Mouse (Mus musculus) right cerebral cortex, postnatal 4 days (tissue): Measurements from ENCODE around the gene Mrpl46.

Experiments used
- DNase-seq: peaks from one replicate; pipeline ENCODE4 v3.0.0-alpha.2; 2022

The Mrpl46 gene

DNA sequence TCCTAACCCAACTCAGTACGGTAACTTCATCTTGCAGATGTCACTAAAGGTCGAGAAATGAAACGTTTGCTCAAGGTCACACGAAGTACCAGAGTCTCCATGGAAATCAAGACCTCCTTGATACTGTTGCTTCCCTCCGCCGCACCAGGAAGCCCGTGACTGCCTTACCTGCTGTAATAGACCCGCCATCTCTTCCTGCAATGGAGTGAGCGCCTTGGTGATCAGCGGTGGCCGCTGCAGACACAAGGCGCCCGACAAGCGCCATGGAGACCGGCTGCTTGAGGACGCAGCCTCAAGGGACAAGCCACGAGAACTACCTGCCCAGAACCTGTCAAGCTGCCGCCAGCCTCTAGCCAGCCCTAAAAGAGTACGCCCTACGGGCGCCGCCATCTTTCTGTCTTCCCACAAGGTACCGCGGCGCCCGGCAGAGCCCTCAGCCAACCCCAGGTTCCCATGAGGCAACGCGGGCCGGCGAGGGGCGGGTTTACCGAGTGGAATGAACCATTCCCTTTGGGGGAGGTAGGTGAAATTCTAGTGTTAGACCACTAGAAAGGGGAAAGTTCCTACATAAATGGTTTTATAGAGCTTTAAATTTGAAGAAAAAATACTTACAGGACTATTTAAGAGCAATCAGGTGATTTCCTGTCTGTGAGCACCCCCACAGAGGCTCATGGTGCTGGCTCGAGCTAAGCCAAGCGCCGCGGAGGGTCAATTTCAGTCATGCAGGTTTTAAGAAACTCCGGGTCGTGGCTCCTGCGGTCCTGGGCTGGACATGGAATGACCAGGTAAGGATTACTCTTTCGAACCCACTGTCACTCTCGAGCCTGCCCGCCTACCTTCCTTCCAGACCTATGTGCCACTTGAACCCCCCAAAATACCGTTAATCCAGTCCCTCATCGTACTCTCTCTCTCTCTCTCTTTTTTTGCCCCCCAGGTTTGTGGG is at the start of gene Mrpl46, which contains the start of gene Mrps11:
Gene Mrpl46, minus strand, starts transcription at position 893 of the 943 bp plus-strand sequence.
Gene Mrps11, plus strand, starts transcription at position 481 of the 943 bp plus-strand sequence.
- peak; percentile 86 for DNase-seq

- no peak for DNase-seq
Observed at GRCm38 (mm10) chr7:78827749-78828362, 44.5 kb upstream of the Mrpl46 start.

GRCm38 (mm10) chr7:78826682-78827385 is 43.5 kb upstream of the Mrpl46 start:
- DNase-seq = peak; percentile 5

DNA sequence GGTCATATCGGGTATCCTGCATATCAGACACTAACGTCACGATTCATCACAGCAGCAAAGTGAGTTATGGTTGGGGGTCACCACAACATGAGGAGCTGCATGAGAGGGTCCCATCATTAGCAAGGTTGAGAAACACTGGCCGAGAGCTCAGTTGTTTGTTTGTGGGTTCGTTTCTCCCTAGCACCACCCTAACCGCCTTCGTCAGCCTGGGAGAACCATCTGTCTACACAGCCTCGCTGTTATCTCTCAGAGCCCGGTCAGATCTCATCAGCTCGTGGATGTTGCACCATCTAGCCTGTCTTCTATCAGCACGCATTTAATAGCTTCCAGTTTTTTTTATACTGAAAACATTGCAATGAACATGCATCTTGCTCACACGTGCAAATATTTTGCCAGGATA is 35.0 kb upstream of the Mrpl46 start:
- DNase-seq = no peak

GRCm38 (mm10) chr7:78814766-78815165 is 31.4 kb upstream of the Mrpl46 start:
- DNase-seq = no peak

DNA sequence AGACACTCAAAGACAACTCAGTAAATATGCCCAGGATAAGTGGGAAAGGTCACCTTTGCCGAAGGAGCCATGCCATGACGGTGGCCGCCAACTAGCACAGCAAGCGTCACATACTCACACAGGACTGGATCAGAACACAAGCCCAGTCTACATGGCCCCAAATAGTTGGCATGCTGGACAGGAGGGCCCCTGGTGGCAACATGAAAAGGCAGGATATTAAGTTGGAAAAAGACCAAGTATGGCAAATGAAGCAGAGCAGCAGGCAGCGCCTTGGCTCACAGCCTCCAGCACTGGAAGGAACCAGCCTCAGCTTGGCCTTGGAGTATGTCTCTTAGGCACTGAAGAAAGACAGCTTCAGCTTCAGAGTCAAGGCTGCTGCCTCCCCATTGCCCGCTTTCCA is 30.5 kb upstream of the Mrpl46 start:
- DNase-seq = no peak

DNA sequence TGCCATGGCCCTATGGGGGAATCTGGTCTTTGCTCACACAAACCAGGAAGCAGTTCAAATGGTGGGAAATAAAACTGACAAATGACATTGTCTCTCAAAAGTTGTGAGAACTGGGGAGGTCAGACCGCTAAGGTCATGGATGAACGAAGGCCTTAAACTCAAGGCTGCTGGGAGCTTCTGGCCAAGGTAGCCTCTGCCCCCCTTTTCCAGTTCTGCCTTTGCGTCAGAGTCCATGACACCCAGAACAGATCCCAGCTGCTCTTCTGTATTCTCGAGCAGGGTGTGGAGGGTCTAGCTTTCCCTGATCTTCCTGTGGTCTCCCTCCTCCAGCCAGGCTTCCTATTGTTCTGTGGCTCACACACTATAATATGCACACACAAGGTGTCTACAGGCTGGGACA is 23.9 kb upstream of the Mrpl46 start:
- DNase-seq = no peak

DNA sequence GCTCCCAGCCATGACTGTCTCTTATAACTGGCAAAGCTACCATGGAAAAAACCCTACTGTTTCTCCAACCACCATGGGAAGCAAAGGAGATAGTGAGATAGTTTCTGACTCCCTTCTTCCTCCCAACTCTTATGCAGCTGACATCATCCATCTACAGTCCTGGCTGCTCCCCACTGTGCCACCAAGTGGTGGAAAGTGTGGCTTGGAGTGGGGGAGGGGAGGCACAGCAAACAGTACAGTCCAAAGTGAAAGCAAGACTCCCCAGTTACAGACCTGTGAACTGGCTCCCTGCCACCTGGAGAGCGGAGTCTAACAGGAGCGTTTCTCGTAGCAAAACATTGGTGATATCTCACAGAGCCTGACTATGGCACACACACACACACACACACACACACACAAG is 20.5 kb upstream of the Mrpl46 start:
- no peak for DNase-seq

DNA sequence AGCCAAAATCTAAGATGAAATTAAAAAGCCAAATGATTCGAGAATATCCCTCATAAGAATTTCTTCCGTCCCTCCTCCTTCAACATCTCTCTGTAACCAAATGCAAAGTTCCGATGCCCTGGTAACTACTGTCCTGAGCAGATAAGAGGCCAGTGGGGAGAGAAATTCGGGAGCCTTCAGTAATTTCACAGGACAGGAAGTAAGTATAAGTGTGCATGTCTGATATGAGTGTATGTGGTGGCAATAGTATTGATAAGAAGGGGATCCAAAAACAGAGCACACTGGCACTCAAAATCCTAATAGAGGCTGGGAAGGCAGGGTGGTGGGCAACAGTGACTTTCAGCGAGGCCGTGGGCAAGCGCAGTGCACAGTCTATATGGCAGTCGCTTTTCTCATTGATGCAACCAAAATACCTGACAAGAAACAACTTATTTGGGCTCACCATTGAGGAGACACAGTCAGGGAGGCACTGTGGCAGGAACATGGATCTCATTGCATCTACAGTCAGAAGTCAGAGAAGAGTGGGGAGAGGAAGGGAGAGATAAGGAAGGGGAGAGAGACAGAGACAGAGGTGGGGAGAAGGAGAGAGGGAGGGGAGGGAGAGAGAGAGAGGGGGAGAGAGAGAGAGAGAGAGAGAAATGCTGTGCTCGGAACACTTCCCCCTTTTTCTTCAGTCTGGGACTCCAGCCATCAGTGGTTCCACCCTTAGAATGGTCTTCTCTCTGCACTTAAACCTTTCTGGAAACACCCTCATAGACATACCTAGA is 16.6 kb upstream of the Mrpl46 start:
- DNase-seq = no peak

- DNase-seq = peak; percentile 79
Observed at GRCm38 (mm10) chr7:78797843-78798455, 14.6 kb upstream of the Mrpl46 start.

DNA sequence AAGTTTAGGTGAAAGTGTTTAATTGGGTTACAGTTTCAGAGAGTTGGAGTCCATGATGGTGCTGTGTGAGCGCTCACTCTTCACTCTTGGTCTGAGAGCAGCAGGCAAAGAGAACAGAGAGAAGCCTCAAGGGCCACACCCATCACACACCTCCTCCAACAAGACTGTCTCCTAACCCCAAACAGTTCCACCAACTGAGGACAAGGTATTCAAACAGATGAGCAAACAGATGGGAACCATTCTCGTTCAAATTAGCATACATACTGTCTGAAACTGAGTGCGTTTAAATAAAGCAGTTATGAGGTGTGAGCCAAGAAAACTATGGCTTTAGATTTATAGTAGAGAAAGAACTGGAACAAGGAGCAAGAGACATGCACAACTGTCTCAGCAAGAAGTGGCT is 13.3 kb upstream of the Mrpl46 start:
- DNase-seq = no peak

- DNase-seq = no peak
Observed at GRCm38 (mm10) chr7:78794571-78795092, 11.3 kb upstream of the Mrpl46 start.

- DNase-seq = no peak
Observed at GRCm38 (mm10) chr7:78793895-78794570, 10.7 kb upstream of the Mrpl46 start.

- no peak for DNase-seq
Observed at GRCm38 (mm10) chr7:78791359-78792222, 8.3 kb upstream of the Mrpl46 start.

- no peak for DNase-seq
Observed at GRCm38 (mm10) chr7:78787793-78788380, 4.6 kb upstream of the Mrpl46 start.

- DNase-seq = no peak
Observed at GRCm38 (mm10) chr7:78785906-78786305, 2.6 kb upstream of the Mrpl46 start.

GRCm38 (mm10) chr7:78778741-78779140 is 4.6 kb downstream of the Mrpl46 start:
- DNase-seq = no peak

DNA sequence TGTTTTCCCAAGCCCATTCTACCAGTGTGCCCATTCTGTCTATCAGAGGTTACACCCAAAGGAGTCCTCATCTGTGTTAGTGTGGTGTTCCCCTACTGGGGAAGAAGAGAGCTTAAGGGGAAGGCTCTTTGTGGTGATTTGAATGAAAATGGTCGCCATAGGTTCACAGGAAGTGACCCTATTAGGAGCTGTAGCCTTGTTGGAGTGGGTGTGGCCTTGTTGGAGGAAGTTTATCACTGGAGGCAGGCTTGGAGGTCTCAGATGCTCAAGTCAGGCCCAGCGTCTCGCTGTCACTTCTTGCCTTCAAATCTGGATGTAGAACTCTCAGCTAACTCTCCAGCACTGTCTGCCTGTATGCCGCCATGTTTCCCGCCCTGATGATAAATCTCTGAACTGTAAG is 12.4 kb downstream of the Mrpl46 start:
- no peak for DNase-seq

- DNase-seq = no peak
Observed at GRCm38 (mm10) chr7:78769075-78769652, 14.2 kb downstream of the Mrpl46 start.
